Mouse (Mus musculus): ENCODE results near the gene Eya2. TPM values are rescaled to one million over a fixed set of nuclear protein-coding genes. Genes with fewer than 3 reads are reported as not detected.
"Not testable (repeated sequence)": the region's sequence is repeated elsewhere in the genome, so short reads cannot be mapped to it uniquely, and the experiment has no call there.

The Eya2 gene
- total RNA-seq, 2 experiments from 2014 or later: 2.5 to 3.6 TPM

GRCm38 (mm10) chr2:165782324-165782723 lies 187.5 kb downstream of the Eya2 start:
- peak; percentile 71 to 82 for DNase-seq

- DNase-seq: no peak
Measured at GRCm38 (mm10) chr2:165785312-165786036, 190.6 kb downstream of the Eya2 start.

GRCm38 (mm10) chr2:165786467-165786866 lies 191.6 kb downstream of the Eya2 start:
- DNase-seq: no peak

- peak; percentile 87 to 90 for DNase-seq
Measured at GRCm38 (mm10) chr2:165788005-165788404, 193.2 kb downstream of the Eya2 start.

- no peak for DNase-seq
Measured at GRCm38 (mm10) chr2:165788796-165789195, 194.0 kb downstream of the Eya2 start.

- DNase-seq: no peak
Measured at GRCm38 (mm10) chr2:165789667-165790066, 194.8 kb downstream of the Eya2 start.

GRCm38 (mm10) chr2:165791026-165791425 lies 196.2 kb downstream of the Eya2 start:
- peak; percentile 23 to 56 for DNase-seq

GRCm38 (mm10) chr2:165791657-165792056 lies 196.8 kb downstream of the Eya2 start:
- peak; percentile 62 to 74 for DNase-seq

- no peak for DNase-seq
Measured at GRCm38 (mm10) chr2:165792431-165793282, 197.8 kb downstream of the Eya2 start.

- DNase-seq: no peak
Measured at GRCm38 (mm10) chr2:165793283-165793638, 198.4 kb downstream of the Eya2 start.

GRCm38 (mm10) chr2:165797876-165798275 lies 203.0 kb downstream of the Eya2 start:
- DNase-seq: no peak

- not testable (repeated sequence) for DNase-seq
Measured at GRCm38 (mm10) chr2:165800174-165800573, 205.3 kb downstream of the Eya2 start.

- no peak for DNase-seq
Measured at GRCm38 (mm10) chr2:165808179-165808975, 213.5 kb downstream of the Eya2 start.

GRCm38 (mm10) chr2:165809091-165809490 lies 214.3 kb downstream of the Eya2 start:
- no peak for DNase-seq

GRCm38 (mm10) chr2:165809901-165810477 lies 215.2 kb downstream of the Eya2 start:
- no peak for DNase-seq

GRCm38 (mm10) chr2:165811536-165811935 lies 216.7 kb downstream of the Eya2 start:
- peak; percentile 57 to 72 for DNase-seq

GRCm38 (mm10) chr2:165812889-165813288 lies 218.1 kb downstream of the Eya2 start:
- no peak for DNase-seq

- no peak for DNase-seq
Measured at GRCm38 (mm10) chr2:165815103-165815880, 220.5 kb downstream of the Eya2 start.

- DNase-seq: no peak
Measured at GRCm38 (mm10) chr2:165817437-165817836, 222.6 kb downstream of the Eya2 start.

- no peak for DNase-seq
Measured at GRCm38 (mm10) chr2:165818570-165818969, 223.7 kb downstream of the Eya2 start.

Data from adrenal gland, postnatal 36 days (tissue).